Mouse (Mus musculus): Measurements from ENCODE around the gene Arhgap29.

Arhgap29 gene

GRCm38 (mm10) chr3:122064556-122065410 lies 112.4 kb downstream of the Arhgap29 start:
- DNase-seq (ENCODE audit: low read depth, low spot score): no peak
